Mouse (Mus musculus) NIH3T3 (cell line): ENCODE results near the gene Ogfod1.

Experiments used
- DNase-seq: peaks from one replicate; pipeline ENCODE4 v3.0.0-alpha.2; 2012; ENCODE audit warnings: low read depth

The Ogfod1 gene

GRCm38 (mm10) chr8:94068793-94069192, 31.8 kb downstream of the Ogfod1 start:
- DNase-seq, result no peak

DNA sequence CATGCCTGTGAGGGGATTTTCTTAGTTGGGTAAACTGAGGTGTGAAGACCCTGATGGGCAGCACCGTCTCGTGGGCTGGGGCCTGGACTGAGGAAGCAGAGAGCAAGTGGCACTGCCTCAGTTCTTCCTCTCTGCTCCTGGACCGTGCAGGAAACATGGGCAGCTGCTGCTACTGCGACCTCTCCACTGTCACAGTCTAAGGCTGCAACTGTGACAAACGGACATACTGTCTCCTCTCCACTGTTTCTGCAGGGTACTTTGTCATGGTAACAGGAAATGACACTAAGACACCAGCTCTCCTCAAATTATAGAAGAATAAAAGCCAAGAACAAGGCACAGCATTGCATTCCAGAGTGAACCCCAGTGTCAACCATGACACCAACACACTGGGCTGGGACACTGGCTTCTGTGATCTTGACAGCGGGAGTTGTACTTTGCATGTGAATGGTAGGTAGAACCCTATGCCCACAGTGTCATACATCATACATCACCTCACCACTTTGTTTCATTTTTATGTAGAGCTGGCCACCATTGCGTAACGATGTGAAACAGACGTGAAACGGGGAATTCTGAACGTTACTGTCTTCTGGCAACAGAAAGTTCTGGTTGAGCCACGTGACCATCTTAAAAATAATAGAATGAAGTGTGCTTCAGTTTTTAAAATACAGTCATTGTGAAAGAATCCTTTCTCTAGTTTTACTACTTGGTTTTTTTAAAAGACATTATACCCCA, 39.6 kb downstream of the Ogfod1 start:
- DNase-seq, result peak; percentile 49

DNA sequence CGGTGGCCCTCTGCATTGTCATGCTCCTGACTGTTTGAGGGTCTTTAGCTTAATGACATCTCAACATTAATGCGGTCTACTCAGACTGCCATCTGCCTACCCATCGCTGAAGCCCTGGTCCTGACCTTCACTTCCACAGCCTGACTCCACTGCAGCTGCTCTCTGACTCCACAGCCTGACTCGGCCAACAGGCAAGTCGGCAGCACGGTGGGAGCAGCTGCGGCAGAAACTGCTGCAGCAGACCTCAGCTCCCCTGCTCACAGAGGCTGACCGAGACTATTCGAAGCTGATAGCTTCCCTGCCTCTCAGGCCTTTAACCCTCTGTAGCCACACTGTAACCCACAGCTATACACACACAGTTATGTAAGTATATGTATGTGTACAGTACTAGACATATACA, 51.0 kb downstream of the Ogfod1 start:
- DNase-seq, result no peak

GRCm38 (mm10) chr8:94089715-94090114, 52.7 kb downstream of the Ogfod1 start:
- DNase-seq, result no peak

DNA sequence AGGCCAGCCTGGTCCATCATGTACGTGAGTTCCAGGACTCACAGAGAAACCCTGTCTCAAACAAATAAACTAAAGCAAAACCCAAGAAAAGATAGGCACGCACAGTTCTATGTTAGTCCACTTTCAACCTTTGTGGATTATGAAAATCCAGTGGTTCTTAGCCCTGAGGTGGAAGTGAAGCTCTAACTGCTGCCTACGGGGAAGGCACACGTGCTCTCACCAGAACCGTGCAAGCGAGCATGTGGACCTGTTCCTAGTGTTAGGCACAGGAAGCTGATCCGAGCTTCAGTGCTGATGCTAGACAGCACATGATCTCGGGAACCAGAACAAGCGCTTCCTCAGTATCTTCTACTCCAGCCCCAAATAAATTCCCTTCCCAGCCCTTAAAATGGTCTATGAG, 55.9 kb downstream of the Ogfod1 start:
- DNase-seq, result no peak

DNA sequence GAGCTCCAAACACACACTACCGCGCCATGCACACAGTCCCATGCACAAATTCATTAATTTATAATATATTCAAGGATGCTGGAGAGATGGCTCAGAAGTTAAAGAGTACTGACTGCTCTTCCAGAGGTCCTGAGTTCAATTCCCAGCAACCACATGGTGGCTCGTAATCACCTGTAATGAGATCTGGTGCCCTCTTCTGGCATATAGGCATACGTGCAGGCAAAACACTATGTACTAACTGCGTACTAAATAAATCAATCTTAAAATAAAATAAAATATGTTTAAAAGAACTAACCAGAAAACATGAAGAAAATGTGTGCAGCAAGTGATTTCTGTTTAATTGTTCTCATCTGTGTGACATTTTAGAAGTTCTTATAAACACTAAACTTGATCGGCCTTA, 57.3 kb downstream of the Ogfod1 start:
- DNase-seq, result no peak

DNA sequence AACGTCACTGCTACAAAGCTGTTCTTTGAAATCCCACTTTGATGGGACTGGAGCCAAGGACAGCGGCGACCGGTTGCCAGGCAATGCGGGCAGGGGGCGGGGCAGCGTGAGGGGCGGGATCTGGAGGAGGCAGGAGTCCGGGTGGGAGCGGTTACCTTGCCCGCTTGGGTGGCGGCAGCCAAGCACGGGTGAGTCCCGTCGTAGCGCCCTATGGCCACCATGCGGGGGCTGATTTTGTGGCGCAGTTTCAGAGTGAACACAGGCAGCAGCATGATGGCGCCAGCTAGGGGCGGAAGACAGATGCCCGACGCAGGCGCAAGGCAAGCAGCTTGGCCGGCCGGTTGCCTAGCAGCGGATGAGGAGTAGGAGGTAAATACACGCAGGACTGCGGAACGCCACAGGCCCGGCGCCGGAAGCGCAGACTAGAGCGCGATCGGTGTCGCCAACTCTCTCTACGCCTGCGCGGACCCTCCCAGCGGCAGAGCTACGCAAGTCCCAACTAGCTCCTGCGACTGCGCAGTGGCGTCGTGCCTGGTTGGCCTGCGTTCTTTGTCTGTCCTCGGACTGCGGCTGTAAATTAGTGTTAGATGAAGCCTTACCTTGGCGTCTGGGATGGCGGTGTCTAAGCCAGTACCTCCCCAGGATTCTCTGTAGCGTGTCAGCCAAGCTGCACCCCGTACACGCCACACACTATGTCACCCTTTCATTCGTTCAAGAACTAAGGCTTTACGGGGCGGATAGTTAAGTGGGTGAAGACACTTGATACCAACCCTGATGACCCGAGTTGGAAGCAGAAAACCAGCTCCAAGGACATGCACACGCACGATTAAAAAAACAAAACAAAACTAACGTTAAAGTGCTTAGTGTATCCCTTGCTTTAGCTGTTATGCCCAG, 61.3 kb downstream of the Ogfod1 start, which contains the start of gene Bbs2:
TSS of gene Bbs2 (minus strand) at position 848 of the 894 bp plus-strand sequence.
- DNase-seq, result peak; percentile 100

DNA sequence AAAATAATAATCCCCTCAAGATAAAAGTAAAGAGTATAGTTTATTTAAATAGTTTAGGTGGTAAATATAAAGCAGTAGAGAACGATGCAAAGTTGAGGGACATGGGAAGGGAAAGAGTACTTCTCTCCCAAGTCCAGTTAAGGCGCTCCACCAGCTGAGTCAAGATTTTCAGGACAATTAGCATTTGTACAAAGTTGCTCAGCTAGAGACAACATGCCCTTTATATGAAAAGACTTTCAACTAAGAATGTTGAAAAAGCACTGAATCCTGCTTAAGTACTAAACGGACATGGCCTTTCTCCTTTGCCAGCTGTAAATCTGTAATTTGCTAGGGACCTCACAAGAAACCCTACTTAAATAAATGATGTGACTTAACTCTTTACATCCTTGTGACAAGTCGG, 62.0 kb downstream of the Ogfod1 start:
- peak; percentile 21 for DNase-seq

- DNase-seq, result peak; percentile 68
These were observed 67.1 kb downstream of the Ogfod1 start for GRCm38 (mm10) chr8:94104146-94104545.

GRCm38 (mm10) chr8:94107871-94108270, 70.9 kb downstream of the Ogfod1 start:
- peak; percentile 19 for DNase-seq

GRCm38 (mm10) chr8:94109396-94109795, 72.4 kb downstream of the Ogfod1 start:
- DNase-seq, result no peak

GRCm38 (mm10) chr8:94109835-94110234, 72.8 kb downstream of the Ogfod1 start:
- no peak for DNase-seq

DNA sequence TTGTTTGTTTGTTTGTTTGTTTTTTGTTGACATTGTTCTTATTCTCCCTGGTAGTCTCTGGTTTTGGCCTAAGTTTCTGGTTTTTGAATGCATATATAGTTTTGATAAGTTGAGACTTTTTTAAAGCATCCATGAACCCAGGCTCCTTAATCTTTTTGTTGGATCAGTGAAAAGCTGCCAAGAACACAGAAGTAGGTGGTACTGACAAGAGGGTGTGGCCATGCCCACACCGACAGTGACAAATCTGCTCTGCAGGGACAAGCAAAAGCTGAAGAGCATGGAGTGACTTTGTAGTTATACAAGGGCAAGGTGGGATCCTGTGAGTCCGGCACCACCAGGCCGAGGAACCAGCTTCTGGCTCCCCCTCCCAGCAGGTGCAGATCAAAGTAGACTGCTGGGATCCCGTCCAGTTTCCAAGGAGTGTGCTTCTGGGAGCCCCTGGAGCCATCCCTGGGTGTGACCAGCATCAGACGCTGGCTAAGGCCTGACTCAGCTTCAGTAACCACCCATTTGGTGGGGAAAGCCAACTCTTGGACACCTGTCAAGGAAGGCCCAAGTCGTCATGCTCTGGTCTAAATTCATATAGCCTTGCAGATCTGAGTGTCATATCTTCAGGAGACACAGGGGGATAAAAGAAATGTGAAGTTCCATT, 73.7 kb downstream of the Ogfod1 start:
- DNase-seq, result no peak

GRCm38 (mm10) chr8:94113435-94113834, 76.4 kb downstream of the Ogfod1 start:
- DNase-seq, result no peak

DNA sequence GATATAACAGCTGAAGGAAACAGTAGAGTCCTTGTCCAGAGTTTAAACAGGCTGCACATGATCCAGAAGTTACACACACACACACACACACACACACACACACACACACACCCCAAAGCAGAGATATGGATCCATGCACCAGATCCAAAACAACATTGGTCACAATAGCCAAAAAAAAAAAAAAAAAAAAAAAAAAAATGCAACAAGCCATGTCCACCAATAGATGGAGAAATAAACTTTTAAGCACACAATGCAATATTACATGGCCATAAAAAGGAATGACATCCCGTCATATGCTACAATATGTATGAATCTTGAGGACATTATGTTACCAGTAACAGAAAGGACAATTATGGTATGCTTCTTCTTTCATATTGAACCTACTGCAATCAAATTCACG, 77.0 kb downstream of the Ogfod1 start:
- no peak for DNase-seq
